Mouse (Mus musculus): ENCODE measurements at regions not wholly inside any gene's neighbourhood (a gene's known extent, or its start where the extent isn't known, plus 50 kb on each side); places are given as distances from the start of the nearest gene placed in this dataset.

DNA sequence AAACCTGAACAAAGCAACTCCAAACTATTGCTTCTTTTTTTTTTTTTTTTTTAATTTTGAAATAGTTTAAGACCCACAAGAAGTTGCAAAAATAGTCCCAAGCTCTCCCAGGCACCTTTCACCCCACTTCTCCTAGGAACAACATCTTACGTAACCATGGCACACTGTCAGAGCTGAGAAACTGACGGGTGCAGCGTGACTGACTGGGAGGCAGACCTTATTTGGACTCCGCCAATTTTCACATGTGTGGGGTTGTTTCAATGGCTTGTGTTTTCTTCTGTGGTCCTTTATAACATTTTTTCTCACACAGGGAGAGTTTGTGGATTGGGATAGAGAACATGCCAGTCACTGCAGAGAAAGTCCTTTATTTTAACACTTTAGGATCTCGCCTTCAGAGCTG lies 66.6 kb downstream of the Lsm3 start:
- Histone ChIP-seq H3K4me2 (ENCODE audit: low read depth, low read length, poor library complexity, severe bottlenecking) (no peak overlapping the region), H3K4me1 (ENCODE audit: insufficient read depth, low read length) (no peaks in the 10 kb centered on the region), H3K4me3 (ENCODE audit: low read depth, low read length) (no peak overlapping the region), H3K9ac (replicated peaks; ENCODE audit: low read length, poor library complexity, severe bottlenecking) (no peak overlapping the region), H3K27ac (ENCODE audit: low read depth, low read length) (no peak overlapping the region), H3K36me3 (ENCODE audit: insufficient read depth, low read length) (no peaks in the 10 kb centered on the region), H3K9me3 (ENCODE audit: low read length) (no peaks in the 10 kb centered on the region), H3K27me3 (ENCODE audit: insufficient read depth, low read length) (no peaks in the 10 kb centered on the region)
- WGBS, result 85% methylated on average over 5 of the region's 5 CpGs
- ATAC-seq (ENCODE audit: low FRiP score) (no peak), DNase-seq (ENCODE audit: low spot score) (no peak)
- no peak for TF ChIP-seq CTCF (IDR thresholded peaks at IDR 0.05)

DNA sequence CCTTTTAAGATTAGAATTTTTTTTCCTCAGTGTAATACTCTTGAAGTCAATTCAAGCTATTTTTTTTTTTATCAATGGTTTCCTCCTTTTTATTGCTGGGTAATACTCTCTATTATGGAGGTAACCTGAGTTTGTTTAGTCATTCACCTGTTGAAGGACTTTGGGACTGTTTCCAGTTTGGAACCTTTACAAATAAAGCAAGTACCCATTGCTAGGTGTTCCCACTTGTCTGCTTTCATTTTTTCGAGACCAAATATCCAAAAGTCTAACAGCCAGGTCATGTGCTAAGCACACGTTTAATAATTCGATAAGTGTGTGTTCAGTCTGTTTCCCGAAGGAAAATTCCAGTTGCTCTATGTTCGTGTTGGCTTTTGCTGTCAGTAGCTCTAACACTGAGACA lies 67.6 kb downstream of the Lsm3 start:
- H3K9ac ChIP-seq (replicated peaks; ENCODE audit: low read length, poor library complexity, severe bottlenecking), result no peak overlapping the region
- H3K27me3 ChIP-seq (ENCODE audit: insufficient read depth, low read length), result no peaks in the 10 kb centered on the region
- no peaks in the 10 kb centered on the region for H3K4me1 ChIP-seq (ENCODE audit: insufficient read depth, low read length)
- DNase-seq (ENCODE audit: low spot score) (no peak), ATAC-seq (ENCODE audit: low FRiP score) (no peak)
- H3K36me3 ChIP-seq (ENCODE audit: insufficient read depth, low read length), result no peaks in the 10 kb centered on the region
- TF ChIP-seq CTCF (IDR thresholded peaks at IDR 0.05), result no peak
- H3K9me3 ChIP-seq (ENCODE audit: low read length), result no peaks in the 10 kb centered on the region
- no peak overlapping the region for H3K4me2 ChIP-seq (ENCODE audit: low read depth, low read length, poor library complexity, severe bottlenecking)
- WGBS, result 88% methylated on average over 5 of the region's 5 CpGs
- H3K27ac ChIP-seq (ENCODE audit: low read depth, low read length), result no peak overlapping the region
- H3K4me3 ChIP-seq (ENCODE audit: low read depth, low read length), result no peak overlapping the region

DNA sequence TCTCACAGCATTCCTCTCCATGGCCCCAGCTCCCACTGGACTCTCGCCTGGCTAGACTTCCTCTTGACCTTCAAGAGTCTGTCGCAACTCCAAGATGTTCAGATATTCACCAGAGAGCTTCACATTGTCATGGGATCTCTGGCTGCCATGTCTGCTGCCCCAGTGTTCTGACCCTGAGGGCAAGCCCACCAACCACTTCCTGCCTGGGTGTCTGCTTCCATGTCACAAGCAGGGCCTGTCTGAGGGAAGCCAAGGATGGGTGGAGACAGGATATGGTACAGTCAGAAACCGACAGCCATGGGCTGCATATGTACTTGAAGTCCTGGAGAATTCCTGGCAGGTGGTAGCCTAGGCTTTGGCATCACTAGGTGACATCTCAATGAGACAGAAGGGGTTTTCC lies 69.8 kb downstream of the Lsm3 start:
- no peak overlapping the region for H3K4me2 ChIP-seq (ENCODE audit: low read depth, low read length, poor library complexity, severe bottlenecking)
- no peaks in the 10 kb centered on the region for H3K36me3 ChIP-seq (ENCODE audit: insufficient read depth, low read length)
- H3K9ac ChIP-seq (replicated peaks; ENCODE audit: low read length, poor library complexity, severe bottlenecking), result no peak overlapping the region
- ATAC-seq (ENCODE audit: low FRiP score) (no peak), DNase-seq (ENCODE audit: low spot score) (no peak)
- no peak overlapping the region for H3K27ac ChIP-seq (ENCODE audit: low read depth, low read length)
- no peak for TF ChIP-seq CTCF (IDR thresholded peaks at IDR 0.05)
- no peaks in the 10 kb centered on the region for H3K27me3 ChIP-seq (ENCODE audit: insufficient read depth, low read length)
- no peaks in the 10 kb centered on the region for H3K9me3 ChIP-seq (ENCODE audit: low read length)
- WGBS, result 89% methylated on average over 3 of the region's 3 CpGs
- H3K4me3 ChIP-seq (ENCODE audit: low read depth, low read length), result no peak overlapping the region
- H3K4me1 ChIP-seq (ENCODE audit: insufficient read depth, low read length), result no peaks in the 10 kb centered on the region

DNA sequence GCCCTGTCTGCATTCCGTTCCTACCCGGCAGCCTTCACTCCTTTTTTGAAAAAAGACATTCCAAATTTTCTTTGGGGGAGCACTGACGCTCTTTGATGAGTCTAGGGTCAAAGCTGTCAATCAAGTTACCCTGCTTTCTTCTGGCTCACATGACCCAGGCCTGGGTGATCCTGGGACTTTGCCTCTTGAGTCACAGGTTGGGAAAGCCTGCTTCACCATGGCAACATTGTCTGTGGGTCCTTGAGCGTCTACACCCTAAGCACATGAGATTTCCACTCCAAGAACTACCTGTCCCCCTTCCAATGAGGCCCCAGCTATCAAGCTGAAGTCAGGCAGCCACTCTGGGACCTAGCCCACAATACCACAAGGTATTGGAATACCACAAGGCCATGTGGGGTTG lies 73.5 kb downstream of the Lsm3 start:
- no peaks in the 10 kb centered on the region for H3K36me3 ChIP-seq (ENCODE audit: insufficient read depth, low read length)
- H3K4me1 ChIP-seq (ENCODE audit: insufficient read depth, low read length), result no peaks in the 10 kb centered on the region
- H3K4me3 ChIP-seq (ENCODE audit: low read depth, low read length), result no peak overlapping the region
- no peak overlapping the region for H3K27ac ChIP-seq (ENCODE audit: low read depth, low read length)
- H3K4me2 ChIP-seq (ENCODE audit: low read depth, low read length, poor library complexity, severe bottlenecking), result no peak overlapping the region
- TF ChIP-seq CTCF (IDR thresholded peaks at IDR 0.05), result no peak
- DNase-seq (ENCODE audit: low spot score) (no peak), ATAC-seq (ENCODE audit: low FRiP score) (no peak)
- no peak overlapping the region for H3K9ac ChIP-seq (replicated peaks; ENCODE audit: low read length, poor library complexity, severe bottlenecking)
- WGBS, result 79% methylated on average over 4 of the region's 4 CpGs
- H3K9me3 ChIP-seq (ENCODE audit: low read length), result no peaks in the 10 kb centered on the region
- no peaks in the 10 kb centered on the region for H3K27me3 ChIP-seq (ENCODE audit: insufficient read depth, low read length)

DNA sequence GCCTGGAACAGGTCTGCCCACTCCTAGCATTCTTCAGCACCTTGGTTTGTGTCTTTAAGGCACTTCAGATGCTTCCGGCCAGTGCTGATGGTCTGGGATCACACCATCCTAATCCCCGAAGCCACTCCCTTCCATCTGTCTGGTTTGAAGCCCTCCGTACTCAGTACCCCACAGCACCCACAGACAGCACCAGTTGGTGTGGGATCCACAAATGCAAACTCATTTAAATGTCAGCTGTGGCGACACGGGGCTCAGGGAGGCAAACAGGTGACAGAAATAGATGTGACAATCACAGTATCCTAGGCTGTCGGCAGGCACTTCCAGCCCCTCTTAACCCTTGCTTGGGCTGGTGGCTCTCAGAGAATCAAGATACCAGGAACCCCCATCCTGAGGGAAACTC lies 74.7 kb downstream of the Lsm3 start:
- no peak overlapping the region for H3K9ac ChIP-seq (replicated peaks; ENCODE audit: low read length, poor library complexity, severe bottlenecking)
- no peaks in the 10 kb centered on the region for H3K27me3 ChIP-seq (ENCODE audit: insufficient read depth, low read length)
- H3K4me1 ChIP-seq (ENCODE audit: insufficient read depth, low read length), result no peaks in the 10 kb centered on the region
- no peaks in the 10 kb centered on the region for H3K9me3 ChIP-seq (ENCODE audit: low read length)
- H3K4me2 ChIP-seq (ENCODE audit: low read depth, low read length, poor library complexity, severe bottlenecking), result no peak overlapping the region
- no peak for TF ChIP-seq CTCF (IDR thresholded peaks at IDR 0.05)
- H3K36me3 ChIP-seq (ENCODE audit: insufficient read depth, low read length), result no peaks in the 10 kb centered on the region
- 37% methylated on average over 6 of the region's 6 CpGs for WGBS
- H3K27ac ChIP-seq (ENCODE audit: low read depth, low read length), result no peak overlapping the region
- peak; percentile 28 for DNase-seq (ENCODE audit: low spot score)
- H3K4me3 ChIP-seq (ENCODE audit: low read depth, low read length), result no peak overlapping the region
- ATAC-seq (ENCODE audit: low FRiP score), result no peak

DNA sequence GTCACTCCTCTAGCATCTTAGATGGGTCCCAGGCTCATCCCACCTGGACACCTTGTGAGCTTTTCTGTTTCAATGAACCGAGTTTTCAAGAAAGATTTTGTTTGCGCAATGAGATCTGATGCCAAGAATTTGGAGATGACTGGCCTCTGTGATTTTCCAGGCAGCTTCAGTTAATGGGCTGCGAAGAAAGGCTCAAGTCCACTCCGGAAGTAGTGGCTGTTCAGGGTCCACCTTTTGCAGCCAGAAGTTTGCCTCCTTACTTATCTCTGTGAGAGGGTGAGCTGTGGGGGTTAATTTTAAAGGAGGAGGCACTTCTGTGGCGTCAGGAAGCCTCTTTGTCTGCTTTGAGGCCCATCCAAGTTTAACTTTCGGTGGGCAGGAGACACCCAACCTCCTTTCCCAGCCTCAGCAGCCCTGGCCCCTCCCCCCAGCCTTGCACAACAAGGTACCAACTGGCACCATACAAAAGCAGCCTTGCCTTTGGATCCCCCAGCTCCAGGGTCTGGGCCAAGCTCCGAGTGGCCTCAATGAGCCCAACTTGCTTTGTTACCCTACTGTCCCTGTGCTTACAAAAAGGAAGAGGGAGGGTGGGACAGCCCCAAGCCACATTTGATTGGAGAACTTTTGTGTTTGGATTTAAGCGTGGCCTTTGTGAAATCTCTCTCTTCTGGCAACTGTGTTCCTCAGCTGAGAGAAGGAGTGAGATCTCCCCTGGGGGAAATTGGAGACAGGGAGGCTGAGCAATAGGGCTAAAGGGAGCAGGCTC lies 75.3 kb downstream of the Lsm3 start:
- Histone ChIP-seq H3K4me3 (ENCODE audit: low read depth, low read length) (no peak overlapping the region), H3K4me1 (ENCODE audit: insufficient read depth, low read length) (no peaks in the 10 kb centered on the region), H3K4me2 (ENCODE audit: low read depth, low read length, poor library complexity, severe bottlenecking) (no peak overlapping the region), H3K27me3 (ENCODE audit: insufficient read depth, low read length) (no peaks in the 10 kb centered on the region), H3K36me3 (ENCODE audit: insufficient read depth, low read length) (no peaks in the 10 kb centered on the region), H3K27ac (ENCODE audit: low read depth, low read length) (no peak overlapping the region), H3K9ac (replicated peaks; ENCODE audit: low read length, poor library complexity, severe bottlenecking) (no peak overlapping the region), H3K9me3 (ENCODE audit: low read length) (no peaks in the 10 kb centered on the region)
- no peak for ATAC-seq (ENCODE audit: low FRiP score)
- 49% methylated on average over 8 of the region's 8 CpGs for WGBS
- DNase-seq (ENCODE audit: low spot score), result peak; percentile 30
- TF ChIP-seq CTCF (IDR thresholded peaks at IDR 0.05), result no peak
